Mouse (Mus musculus): Measurements from ENCODE around the gene Pgm1. TPM values are rescaled to one million over a fixed set of nuclear protein-coding genes. Genes with fewer than 3 reads are reported as not detected.
A peak's percentile ranks its signal among the peaks of the same experiment; 100 is the strongest.

Gene Pgm1
- total RNA-seq (2012; rRNA removed) (49.1 and 97.9 TPM in 2 replicates), total RNA-seq (2014; rRNA removed) (74.7 and 95.7 TPM in 2 replicates), polyA plus RNA-seq (2012; ENCODE audit: insufficient read length, low read depth) (49.8 and 54.0 TPM in 2 replicates)

DNA sequence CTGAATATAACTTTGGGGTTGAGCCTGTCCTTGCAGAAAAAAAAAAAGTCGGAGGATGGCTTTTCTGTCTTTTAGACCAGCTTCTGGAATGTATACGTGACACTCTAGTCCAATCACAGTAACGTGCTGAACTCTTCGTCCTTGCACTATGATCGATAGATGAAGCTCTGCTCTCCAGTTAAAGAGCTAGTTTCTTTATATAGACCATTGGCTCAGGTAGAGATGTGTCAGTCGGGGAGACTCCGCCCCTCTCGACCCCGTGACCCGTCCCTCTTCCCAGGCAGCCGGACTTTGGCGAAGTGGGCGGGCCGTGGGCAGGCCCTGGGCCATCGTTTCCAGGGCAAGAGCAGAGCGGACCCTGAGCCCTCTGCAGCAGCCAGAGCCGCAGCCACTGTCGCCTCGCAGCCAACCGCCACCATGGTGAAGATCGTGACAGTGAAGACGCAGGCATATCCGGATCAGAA, at the start of gene Pgm1:
Gene Pgm1 (plus strand): TSS at position 266 of the 464 bp plus-strand sequence.
- peaks cover 7 to 54% of the 10 kb centered on the region in 2 experiments for H3K4me1 ChIP-seq (ENCODE audit: control insufficient read depth in 1 of 2, insufficient read depth in 2 of 2)
- H3K9me3 ChIP-seq (replicated peaks; ENCODE audit: low read length) = no peaks in the 10 kb centered on the region
- H3K27me3 ChIP-seq (replicated peaks) = no peaks in the 10 kb centered on the region
- peak within 1 kb of the TSS; percentile 79 to 86 (median 81) for H3K4me3 ChIP-seq (replicated peaks in 1 of 3; ENCODE audit: low read depth in 2 of 3, low read length in 2 of 3, poor library complexity in 1 of 3)
- in situ Hi-C loops (cut with MboI; ENCODE audit: low pct_ligation_motif_present, low pct_unique_long_range_greater_than_20kb, low sequenced_read_pairs) (no loop called here), dilution Hi-C loops (cut with MboI; ENCODE audit: extremely low pct_ligation_motif_present, extremely low pct_unique_long_range_greater_than_20kb, low sequenced_read_pairs) (no loop called here)
- peak within 1 kb of the TSS; percentile 68 for H3K27ac ChIP-seq (ENCODE audit: insufficient read depth, low read depth)
- peak within 1 kb of the TSS; percentile 74 for H3K9ac ChIP-seq (ENCODE audit: insufficient read depth, low read depth)
- TF ChIP-seq BHLHE40 (IDR thresholded peaks at IDR 0.05; ENCODE audit: low read depth, low read length) (0 out of 2 replicates have a peak, but pooled peaks have one; percentile 2), NELFE (IDR thresholded peaks at IDR 0.05; ENCODE audit: low read depth, low read length) (peak; percentile 77), HCFC1 (IDR thresholded peaks at IDR 0.05; ENCODE audit: low read depth, low read length) (0 out of 2 replicates have a peak, but pooled peaks have one; percentile 41), TBP (conservative IDR thresholded peaks at IDR 0.05; ENCODE audit: low read depth, low read length) (peak; percentile 94), POLR2AphosphoS2 (IDR thresholded peaks at IDR 0.05; ENCODE audit: low read depth, low read length) (no peak), MAX (IDR thresholded peaks at IDR 0.05; ENCODE audit: low read length) (no peak), USF1 (IDR thresholded peaks at IDR 0.05; ENCODE audit: low read depth, low read length) (peak; percentile 76), ZNF384 (IDR thresholded peaks at IDR 0.05; ENCODE audit: low read depth, low read length) (no peak), SIN3A (IDR thresholded peaks at IDR 0.05; ENCODE audit: low read length) (peak; percentile 40; the same call in 1 of the 2 replicates), MEF2A (IDR thresholded peaks at IDR 0.05; ENCODE audit: borderline replicate concordance, low read depth, low read length) (peak; percentile 34; the same call in 1 of the 2 replicates), ETS1 (conservative IDR thresholded peaks at IDR 0.05; ENCODE audit: low read depth, low read length) (no peak), GABPA (IDR thresholded peaks at IDR 0.05; ENCODE audit: insufficient replicate concordance, low read depth, low read length) (no peak), ELF1 (IDR thresholded peaks at IDR 0.05; ENCODE audit: low read depth, low read length) (peak; percentile 50; the same call in 1 of the 2 replicates), TCF12 (IDR thresholded peaks at IDR 0.05; ENCODE audit: low read depth, low read length) (peak; percentile 74), IRF4 (IDR thresholded peaks at IDR 0.05; ENCODE audit: low read depth, low read length) (0 out of 2 replicates have a peak, but pooled peaks have one; percentile 21), JUN (IDR thresholded peaks at IDR 0.05; ENCODE audit: insufficient read depth, low read depth, low read length) (no peak), POLR2A (IDR thresholded peaks at IDR 0.05; ENCODE audit: low read depth, low read length) (peak; percentile 76), MAZ (IDR thresholded peaks at IDR 0.05; ENCODE audit: low read depth, low read length) (no peak), JUND (conservative IDR thresholded peaks at IDR 0.05; ENCODE audit: low read depth, low read length) (no peak), USF2 (conservative IDR thresholded peaks at IDR 0.05; ENCODE audit: low read depth, low read length) (peak; percentile 51; the same call in 1 of the 2 replicates), ZMIZ1 (IDR thresholded peaks at IDR 0.05; ENCODE audit: low read depth, low read length) (peak; percentile 76), MYC (IDR thresholded peaks at IDR 0.05; ENCODE audit: low read depth, low read length) (0 out of 2 replicates have a peak, but pooled peaks have one; percentile 32)
- peak within 1 kb of the TSS; percentile 79 for H3K4me2 ChIP-seq (ENCODE audit: insufficient read depth, low read depth, poor library complexity, severe bottlenecking)
- peaks cover 15% of the 10 kb centered on the region for H3K79me2 ChIP-seq (replicated peaks; ENCODE audit: control insufficient read depth, extremely low read depth, insufficient read depth, poor library complexity, severe bottlenecking)
- DNase-seq (ENCODE audit: extremely low read depth) = peak; percentile 80
- H3K36me3 ChIP-seq (replicated peaks in 1 of 2; ENCODE audit: control insufficient read depth in 1 of 2, insufficient read depth in 1 of 2, low read length in 1 of 2) = peaks cover 0 to 28% of the 10 kb centered on the region in 2 experiments
